Mouse (Mus musculus) neural tube, embryonic 14.5 days (tissue): ENCODE results near the gene Ptpn3. TPM values are rescaled to one million over a fixed set of nuclear protein-coding genes. Genes with fewer than 3 reads are reported as not detected.

ENCODE experiments used
- ATAC-seq: fragments of 200-750 bp; cut with Nextera tagmentation; 2 replicates; pipeline ENCODE4 v1.8.0; 2017; ENCODE audit warnings: low read depth, mild to moderate bottlenecking, moderate TSS enrichment, moderate library complexity
- H3K27ac ChIP-seq: fragments of 300-500 bp; sonication (generic); 2 replicates; pipeline ENCODE4 v1.5.1; 2014; ENCODE audit warnings: low read depth, mild to moderate bottlenecking, control low read depth, low read length, moderate library complexity, mixed read lengths
- H3K27me3 ChIP-seq: fragments of 300-500 bp; sonication (generic); 2 replicates; pipeline ENCODE4 v1.6.1; 2014; ENCODE audit warnings: low read length; ENCODE audit not compliant: control insufficient read depth, insufficient read depth
- H3K36me3 ChIP-seq: fragments of 300-500 bp; sonication (generic); 2 replicates; pipeline ENCODE4 v1.6.1; 2014; ENCODE audit warnings: low read length, mixed read lengths; ENCODE audit not compliant: control insufficient read depth, insufficient read depth
- H3K4me1 ChIP-seq: fragments of 300-500 bp; sonication (generic); 2 replicates; pipeline ENCODE4 v1.6.1; 2014; ENCODE audit warnings: low read length; ENCODE audit not compliant: control insufficient read depth, insufficient read depth
- H3K4me2 ChIP-seq: fragments of 300-500 bp; sonication (generic); 2 replicates; pipeline ENCODE4 v1.6.1; 2014; ENCODE audit warnings: mild to moderate bottlenecking, low read depth, low read length, control low read depth
- H3K4me3 ChIP-seq: fragments of 300-500 bp; sonication (generic); 2 replicates; pipeline ENCODE4 v1.5.1; 2014; ENCODE audit warnings: low read depth, low read length, control low read depth, mixed read lengths
- H3K9ac ChIP-seq: fragments of 300-500 bp; sonication (generic); replicated peaks from 2 replicates; pipeline ENCODE4 v1.6.1; 2014; ENCODE audit warnings: low read depth, mild to moderate bottlenecking, control low read depth, low read length, mixed read lengths
- H3K9me3 ChIP-seq: fragments of 300-500 bp; sonication (generic); 2 replicates; pipeline ENCODE4 v1.6.1; 2016; ENCODE audit warnings: low read length; ENCODE audit not compliant: control insufficient read depth
- WGBS: fragments of 180-500 bp; shearing (Covaris S2); extraction: QIAGEN DNeasy Blood & Tissue Kit; methylation state at CpG from one replicate; pipeline ENCODE4 v1.1.7; 2014; 5-methylcytosine and 5-hydroxymethylcytosine counted together
- polyA plus RNA-seq: library from polyadenylated mRNA; unstranded; fragments of >200 nt; fragmentation: Nextera tagmentation; extraction: Ambion mirVana; gene quantifications from 2 replicates; pipeline ENCODE4 v1.2.1, GENCODE M21; 2014

Gene Ptpn3
- polyA plus RNA-seq, 1 experiment from 2014 or later: 7.6 TPM

DNA sequence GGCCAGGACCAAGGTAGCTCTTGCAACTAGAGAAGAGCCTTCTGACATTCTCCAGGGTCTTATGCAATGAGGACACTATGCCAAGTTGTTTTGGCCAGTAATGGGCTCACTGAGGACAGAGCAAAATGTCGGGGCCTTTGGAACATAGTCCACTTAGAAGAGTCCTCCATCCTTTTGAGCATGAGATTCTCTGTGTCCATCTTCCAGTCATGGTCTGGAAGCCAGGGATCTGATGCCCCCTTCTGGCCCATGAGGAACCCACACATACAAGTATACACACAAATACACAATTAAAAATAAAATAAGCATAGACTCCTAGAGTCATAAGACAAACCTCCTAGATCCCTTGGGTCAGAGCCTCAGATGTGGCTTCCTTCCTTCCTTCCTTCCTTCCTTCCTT lies 120.1 kb downstream of the Ptpn3 start:
- Histone ChIP-seq H3K4me3 (no peak overlapping the region), H3K9ac (no peak overlapping the region), H3K4me1 (no peaks in the 10 kb centered on the region), H3K36me3 (no peaks in the 10 kb centered on the region), H3K27me3 (no peaks in the 10 kb centered on the region), H3K4me2 (no peak overlapping the region), H3K9me3 (no peaks in the 10 kb centered on the region), H3K27ac (no peak overlapping the region)
- 68% methylated on average over 1 of the region's 1 CpGs for WGBS
- no peak for ATAC-seq

DNA sequence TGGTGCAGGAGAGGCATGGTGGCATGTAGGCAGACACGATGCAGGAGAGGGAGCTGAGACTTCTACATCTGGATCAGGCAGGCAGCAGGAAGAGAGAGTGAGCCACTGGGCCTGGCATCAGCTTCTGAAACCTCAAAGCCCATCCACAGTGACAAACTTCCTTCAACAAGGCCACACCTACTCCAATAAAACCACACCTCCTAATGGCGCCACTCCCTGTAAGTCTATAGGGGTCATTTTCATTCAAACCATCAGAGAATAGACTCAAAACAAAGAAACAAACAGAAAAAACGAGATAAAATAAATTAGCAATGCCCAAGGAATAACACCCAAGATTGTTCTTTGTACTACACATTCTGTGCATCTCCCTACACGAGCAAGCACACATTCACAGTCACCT lies 122.8 kb downstream of the Ptpn3 start:
- no peaks in the 10 kb centered on the region for H3K36me3 ChIP-seq
- H3K4me2 ChIP-seq: no peak overlapping the region
- H3K27ac ChIP-seq: no peak overlapping the region
- no peaks in the 10 kb centered on the region for H3K4me1 ChIP-seq
- no peak overlapping the region for H3K4me3 ChIP-seq
- H3K9me3 ChIP-seq: no peaks in the 10 kb centered on the region
- WGBS: 70% methylated on average over 4 of the region's 4 CpGs
- no peak for ATAC-seq
- H3K9ac ChIP-seq: no peak overlapping the region
- no peaks in the 10 kb centered on the region for H3K27me3 ChIP-seq

DNA sequence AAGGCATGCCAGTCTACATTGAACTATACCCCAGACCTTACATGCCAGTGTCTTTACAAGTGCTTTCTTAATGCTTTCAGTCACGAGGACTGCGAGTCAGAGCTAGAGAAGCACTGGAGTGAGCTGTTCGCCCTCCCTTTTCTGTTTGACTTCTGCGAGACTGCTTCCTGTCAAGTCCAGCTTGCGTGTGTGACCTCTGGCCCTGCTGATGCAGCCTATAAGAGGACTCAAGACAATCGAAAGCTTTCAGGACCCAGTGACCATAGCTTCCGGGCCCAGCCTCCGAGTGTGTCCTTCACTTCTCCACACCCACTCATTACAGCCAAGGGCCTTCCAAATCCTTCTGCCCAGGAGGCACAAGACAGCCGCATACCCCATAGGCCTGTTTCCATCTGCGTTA lies 126.3 kb downstream of the Ptpn3 start:
- ATAC-seq: no peak
- Histone ChIP-seq H3K27me3 (no peaks in the 10 kb centered on the region), H3K4me2 (no peak overlapping the region), H3K9ac (no peak overlapping the region), H3K36me3 (no peaks in the 10 kb centered on the region), H3K9me3 (no peaks in the 10 kb centered on the region), H3K4me1 (no peaks in the 10 kb centered on the region), H3K27ac (no peak overlapping the region), H3K4me3 (no peak overlapping the region)
- WGBS: 70% methylated on average over 10 of the region's 10 CpGs

GRCm38 (mm10) chr4:57172861-57173260 lies 128.8 kb downstream of the Ptpn3 start:
- Histone ChIP-seq H3K27me3 (no peaks in the 10 kb centered on the region), H3K27ac (no peak overlapping the region), H3K9me3 (no peaks in the 10 kb centered on the region), H3K4me1 (no peaks in the 10 kb centered on the region), H3K4me2 (no peak overlapping the region), H3K36me3 (no peaks in the 10 kb centered on the region), H3K9ac (no peak overlapping the region), H3K4me3 (no peak overlapping the region)
- 69% methylated on average over 8 of the region's 8 CpGs for WGBS
- no peak for ATAC-seq

- H3K4me3 ChIP-seq: no peak overlapping the region
- ATAC-seq: no peak
- no peaks in the 10 kb centered on the region for H3K27me3 ChIP-seq
- WGBS: 66% methylated on average over 5 of the region's 5 CpGs
- H3K9me3 ChIP-seq: no peaks in the 10 kb centered on the region
- no peak overlapping the region for H3K27ac ChIP-seq
- no peak overlapping the region for H3K4me2 ChIP-seq
- no peaks in the 10 kb centered on the region for H3K4me1 ChIP-seq
- no peak overlapping the region for H3K9ac ChIP-seq
- H3K36me3 ChIP-seq: no peaks in the 10 kb centered on the region
Observed at GRCm38 (mm10) chr4:57171817-57172216, 129.8 kb downstream of the Ptpn3 start.

GRCm38 (mm10) chr4:57168680-57169079 lies 133.0 kb downstream of the Ptpn3 start:
- no peak overlapping the region for H3K27ac ChIP-seq
- no peak overlapping the region for H3K4me3 ChIP-seq
- H3K9ac ChIP-seq: no peak overlapping the region
- H3K4me1 ChIP-seq: no peaks in the 10 kb centered on the region
- H3K4me2 ChIP-seq: no peak overlapping the region
- no peaks in the 10 kb centered on the region for H3K9me3 ChIP-seq
- ATAC-seq: no peak
- no peaks in the 10 kb centered on the region for H3K36me3 ChIP-seq
- WGBS: 81% methylated on average over 3 of the region's 3 CpGs
- no peaks in the 10 kb centered on the region for H3K27me3 ChIP-seq

DNA sequence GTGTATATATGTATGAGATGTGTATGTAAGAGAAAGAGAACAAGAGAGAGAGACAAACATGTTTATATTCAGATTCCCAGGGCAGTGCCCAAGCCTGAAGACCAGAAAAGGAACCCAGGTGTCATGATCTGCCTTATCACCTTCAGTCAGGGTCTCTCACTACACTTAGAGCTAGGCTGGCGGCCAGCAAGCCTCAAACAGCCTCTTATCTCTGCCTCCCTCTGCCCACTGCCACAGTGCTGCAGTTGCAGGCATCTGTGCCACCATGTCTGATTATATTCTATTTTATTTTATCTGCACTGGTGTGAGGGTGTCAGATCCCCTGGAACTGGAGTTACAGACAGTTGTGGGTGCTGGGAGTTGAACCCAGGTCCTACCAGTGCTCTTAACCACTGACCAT lies 133.4 kb downstream of the Ptpn3 start:
- Histone ChIP-seq H3K4me2 (no peak overlapping the region), H3K9me3 (no peaks in the 10 kb centered on the region), H3K9ac (no peak overlapping the region), H3K27me3 (no peaks in the 10 kb centered on the region), H3K27ac (no peak overlapping the region), H3K4me1 (no peaks in the 10 kb centered on the region), H3K36me3 (no peaks in the 10 kb centered on the region), H3K4me3 (no peak overlapping the region)
- 95% methylated on average over 1 of the region's 1 CpGs for WGBS
- ATAC-seq: no peak

- WGBS: 57% methylated on average over 12 of the region's 12 CpGs
Observed at GRCm38 (mm10) chr4:57166922-57167870, 134.4 kb downstream of the Ptpn3 start.

GRCm38 (mm10) chr4:57165654-57166053 lies 136.0 kb downstream of the Ptpn3 start:
- H3K4me1 ChIP-seq: no peaks in the 10 kb centered on the region
- no peak overlapping the region for H3K4me2 ChIP-seq
- 54% methylated on average over 3 of the region's 3 CpGs for WGBS
- no peak overlapping the region for H3K4me3 ChIP-seq
- H3K9ac ChIP-seq: no peak overlapping the region
- no peak for ATAC-seq
- H3K27ac ChIP-seq: no peak overlapping the region
- H3K36me3 ChIP-seq: no peaks in the 10 kb centered on the region
- H3K27me3 ChIP-seq: no peaks in the 10 kb centered on the region
- H3K9me3 ChIP-seq: no peaks in the 10 kb centered on the region

More at GRCm38 (mm10) chr4:57166922-57167870, 134.4 kb downstream of the Ptpn3 start:
- Histone ChIP-seq H3K36me3 (no peaks in the 10 kb centered on the region), H3K27ac (no peak overlapping the region), H3K9ac (no peak overlapping the region), H3K27me3 (no peaks in the 10 kb centered on the region), H3K4me2 (no peak overlapping the region), H3K9me3 (no peaks in the 10 kb centered on the region), H3K4me3 (no peak overlapping the region), H3K4me1 (no peaks in the 10 kb centered on the region)
- no peak for ATAC-seq
